Mouse (Mus musculus) neural tube, embryonic 11.5 days (tissue): ENCODE results near the gene Rbm26. TPM values are rescaled to one million over a fixed set of nuclear protein-coding genes. Genes with fewer than 3 reads are reported as not detected.

ENCODE experiments used
- ATAC-seq: fragments of 200-750 bp; cut with Nextera tagmentation; 2 replicates; pipeline ENCODE4 v1.8.0; 2017; ENCODE audit warnings: moderate number of reproducible peaks, mild to moderate bottlenecking, moderate TSS enrichment, moderate library complexity; ENCODE audit not compliant: insufficient read depth, low FRiP score, low TSS enrichment
- DNase-seq: peaks from one replicate; pipeline ENCODE4 v3.0.0-alpha.2; 2015; ENCODE audit warnings: low spot score
- H3K27ac ChIP-seq: fragments of 300-500 bp; sonication (generic); 2 replicates; pipeline ENCODE4 v1.5.1; 2014; ENCODE audit warnings: low read depth, mild to moderate bottlenecking, low read length
- H3K27me3 ChIP-seq: fragments of 300-500 bp; sonication (generic); 2 replicates; pipeline ENCODE4 v1.6.1; 2014; ENCODE audit warnings: mild to moderate bottlenecking, low read length, mixed read lengths; ENCODE audit not compliant: control insufficient read depth, insufficient read depth
- H3K36me3 ChIP-seq: fragments of 300-500 bp; sonication (generic); 2 replicates; pipeline ENCODE4 v1.6.1; 2014; ENCODE audit warnings: mild to moderate bottlenecking, low read length, moderate library complexity, mixed read lengths; ENCODE audit not compliant: control insufficient read depth, insufficient read depth
- H3K4me1 ChIP-seq: fragments of 300-500 bp; sonication (generic); 2 replicates; pipeline ENCODE4 v1.6.1; 2014; ENCODE audit warnings: low read length, mixed read lengths; ENCODE audit not compliant: control insufficient read depth, insufficient read depth
- H3K4me2 ChIP-seq: fragments of 300-500 bp; sonication (generic); 2 replicates; pipeline ENCODE4 v1.6.1; 2014; ENCODE audit warnings: low read depth, mild to moderate bottlenecking, moderate library complexity
- H3K4me3 ChIP-seq: fragments of 300-500 bp; sonication (generic); 2 replicates; pipeline ENCODE4 v1.5.1; 2014; ENCODE audit warnings: low read depth, low read length
- H3K9ac ChIP-seq: fragments of 300-500 bp; sonication (generic); 2 replicates; pipeline ENCODE4 v1.6.1; 2014; ENCODE audit warnings: mild to moderate bottlenecking, low read length
- H3K9me3 ChIP-seq: fragments of 300-500 bp; sonication (generic); 2 replicates; pipeline ENCODE4 v1.6.1; 2016; ENCODE audit warnings: low read length; ENCODE audit not compliant: control insufficient read depth
- WGBS: fragments of 180-500 bp; shearing (Covaris S2); extraction: QIAGEN DNeasy Blood & Tissue Kit; methylation state at CpG from one replicate; pipeline ENCODE4 v1.1.7; 2014; 5-methylcytosine and 5-hydroxymethylcytosine counted together
- polyA plus RNA-seq: library from polyadenylated mRNA; unstranded; fragments of >200 nt; fragmentation: Nextera tagmentation; extraction: Ambion mirVana; gene quantifications from 2 replicates; pipeline ENCODE4 v1.2.1, GENCODE M21; 2014

The Rbm26 gene
- polyA plus RNA-seq, 1 experiment from 2014 or later: 39.3 TPM

DNA sequence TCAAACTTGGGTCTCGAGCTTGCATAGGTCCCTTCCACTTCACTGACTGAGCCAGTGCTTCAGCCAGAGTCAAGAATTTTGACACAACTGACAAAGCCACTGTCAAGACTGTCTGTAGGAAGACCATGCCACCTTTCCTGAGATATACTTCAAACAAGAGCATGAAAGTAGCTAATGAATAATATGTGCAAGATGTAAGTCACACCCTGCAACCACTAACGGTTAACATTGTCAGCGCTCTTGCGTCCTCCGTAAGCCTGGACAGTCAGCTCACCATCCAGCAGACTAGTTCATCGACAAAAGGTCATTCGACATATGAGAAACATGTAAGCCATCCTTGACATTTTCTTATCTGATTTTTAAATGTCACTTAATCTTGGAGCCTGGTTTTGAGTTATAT is 102.8 kb downstream of the Rbm26 start:
- H3K4me3 ChIP-seq: no peak overlapping the region
- WGBS: 94% methylated on average over 7 of the region's 7 CpGs
- no peak overlapping the region for H3K9ac ChIP-seq
- no peak overlapping the region for H3K4me2 ChIP-seq
- DNase-seq: no peak
- no peaks in the 10 kb centered on the region for H3K36me3 ChIP-seq
- no peaks in the 10 kb centered on the region for H3K4me1 ChIP-seq
- no peak for ATAC-seq
- H3K27me3 ChIP-seq: no peaks in the 10 kb centered on the region
- no peaks in the 10 kb centered on the region for H3K9me3 ChIP-seq
- H3K27ac ChIP-seq: no peak overlapping the region

DNA sequence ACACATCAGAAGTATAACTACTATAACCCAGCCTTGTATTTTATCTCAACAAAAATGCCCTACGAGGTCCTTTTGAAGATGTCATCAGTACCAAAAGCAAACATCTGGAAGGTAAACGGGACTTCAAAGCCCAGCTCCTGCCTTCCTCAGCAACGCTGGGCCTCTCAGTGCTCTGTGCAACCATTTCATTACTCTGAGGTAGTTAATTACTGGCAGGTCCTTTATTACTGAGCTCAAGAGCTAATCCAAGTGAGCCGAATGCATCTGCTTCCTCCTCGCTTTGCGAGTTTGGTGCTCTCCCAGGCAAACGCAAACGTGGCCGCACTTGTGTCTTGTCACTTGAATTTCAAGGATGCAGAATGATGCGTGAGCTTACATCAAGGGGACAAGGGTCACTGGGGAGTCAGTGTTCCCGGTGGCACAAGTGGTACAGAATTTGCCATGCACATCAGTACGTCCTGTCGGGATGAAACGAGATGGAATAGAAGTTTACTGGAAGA is 106.1 kb downstream of the Rbm26 start:
- Histone ChIP-seq H3K9me3 (no peaks in the 10 kb centered on the region), H3K4me2 (no peak overlapping the region), H3K36me3 (no peaks in the 10 kb centered on the region), H3K27me3 (no peaks in the 10 kb centered on the region), H3K9ac (no peak overlapping the region), H3K4me3 (no peak overlapping the region), H3K27ac (no peak overlapping the region), H3K4me1 (no peaks in the 10 kb centered on the region)
- ATAC-seq: no peak
- WGBS: 51% methylated on average over 14 of the region's 14 CpGs
- no peak for DNase-seq

DNA sequence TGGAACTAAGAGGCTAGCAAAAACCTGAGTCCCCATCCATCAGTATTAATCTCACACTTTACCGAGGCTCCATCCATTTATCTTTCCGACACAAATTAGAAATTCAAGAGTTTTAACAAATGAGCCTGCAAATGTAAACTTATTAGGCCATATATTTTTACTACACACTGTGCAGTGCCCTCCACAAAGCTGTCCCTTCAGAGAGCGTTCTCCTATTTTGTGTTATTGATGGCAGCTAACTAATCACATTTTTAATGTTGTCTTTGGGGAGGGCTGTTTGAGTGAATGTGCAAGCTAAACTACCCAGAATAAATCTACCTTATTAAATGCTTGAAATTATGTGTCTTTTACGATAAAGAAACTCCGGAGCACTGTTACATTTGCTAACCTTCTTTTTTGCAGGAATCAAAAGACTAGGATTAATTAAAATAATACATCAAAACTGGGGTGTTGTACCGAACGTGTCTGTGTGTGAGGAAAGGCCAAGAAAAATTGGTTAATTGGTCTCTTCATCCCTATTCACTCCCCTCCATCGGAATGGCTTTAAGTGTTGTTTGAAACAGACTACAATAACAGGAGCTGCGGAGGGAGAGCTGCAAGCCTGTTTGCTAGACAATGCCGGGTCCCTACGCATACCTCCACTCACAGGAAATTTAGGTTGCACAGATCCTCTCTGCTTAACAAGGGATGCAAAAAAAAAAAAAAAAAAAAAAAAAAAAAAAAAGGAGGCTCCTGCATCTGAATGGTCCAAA is 106.7 kb downstream of the Rbm26 start:
- no peaks in the 10 kb centered on the region for H3K27me3 ChIP-seq
- no peaks in the 10 kb centered on the region for H3K9me3 ChIP-seq
- H3K9ac ChIP-seq: no peak overlapping the region
- no peak overlapping the region for H3K4me3 ChIP-seq
- WGBS: 57% methylated on average over 11 of the region's 11 CpGs
- no peak overlapping the region for H3K4me2 ChIP-seq
- ATAC-seq: no peak
- no peak for DNase-seq
- no peaks in the 10 kb centered on the region for H3K4me1 ChIP-seq
- no peak overlapping the region for H3K27ac ChIP-seq
- H3K36me3 ChIP-seq: no peaks in the 10 kb centered on the region

DNA sequence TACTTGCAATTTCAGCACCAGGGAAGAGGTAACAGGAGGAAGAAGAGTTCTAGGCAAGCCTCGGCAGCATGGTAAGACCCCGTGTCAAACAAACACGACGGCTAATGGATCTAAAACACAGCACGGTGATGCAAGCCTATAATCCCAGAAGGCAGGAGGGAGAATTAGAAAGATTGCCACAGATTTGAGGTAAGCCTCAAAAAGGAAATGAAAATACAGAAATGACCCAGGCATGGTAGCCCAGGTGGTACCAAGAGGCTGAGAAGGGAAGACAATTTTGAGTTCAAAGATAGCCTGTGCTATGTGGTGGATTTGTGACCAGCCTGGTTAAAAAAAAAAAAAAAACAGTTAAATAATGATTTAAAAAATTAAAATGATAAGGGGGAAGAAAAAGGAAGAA is 109.1 kb downstream of the Rbm26 start:
- 86% methylated on average over 5 of the region's 5 CpGs for WGBS

DNA sequence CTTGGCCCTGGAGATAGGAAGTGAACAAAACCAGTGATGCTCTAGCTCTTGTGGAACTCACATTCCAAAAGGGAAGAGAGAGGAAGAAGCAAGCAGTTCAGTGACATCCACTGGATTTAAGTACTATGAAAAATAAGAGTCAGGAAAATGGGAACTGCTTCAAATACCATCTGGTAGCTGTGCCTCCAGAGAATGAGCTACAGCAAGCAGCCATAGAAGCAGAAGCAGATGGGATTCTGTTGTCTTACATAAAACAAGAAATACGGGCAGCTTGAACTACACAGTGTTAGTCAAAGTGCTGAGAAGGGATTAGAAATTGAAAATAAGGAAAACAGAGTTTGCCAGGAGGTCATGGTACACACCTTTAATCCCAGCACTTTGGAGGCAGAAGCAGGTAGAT is 112.9 kb downstream of the Rbm26 start:
- ATAC-seq: no peak
- no peak overlapping the region for H3K4me2 ChIP-seq
- no peaks in the 10 kb centered on the region for H3K27me3 ChIP-seq
- no peak overlapping the region for H3K9ac ChIP-seq
- WGBS: 82% methylated on average over 1 of the region's 1 CpGs
- H3K4me1 ChIP-seq: no peaks in the 10 kb centered on the region
- DNase-seq: no peak
- H3K36me3 ChIP-seq: no peaks in the 10 kb centered on the region
- H3K27ac ChIP-seq: no peak overlapping the region
- H3K4me3 ChIP-seq: no peak overlapping the region
- H3K9me3 ChIP-seq: no peaks in the 10 kb centered on the region

More for the DNA sequence above, 109.1 kb downstream of the Rbm26 start:
- H3K27me3 ChIP-seq: no peaks in the 10 kb centered on the region
- H3K4me1 ChIP-seq: no peaks in the 10 kb centered on the region
- no peak overlapping the region for H3K27ac ChIP-seq
- H3K9me3 ChIP-seq: no peaks in the 10 kb centered on the region
- ATAC-seq (no peak), DNase-seq (no peak)
- no peak overlapping the region for H3K4me3 ChIP-seq
- H3K9ac ChIP-seq: no peak overlapping the region
- no peaks in the 10 kb centered on the region for H3K36me3 ChIP-seq
- no peak overlapping the region for H3K4me2 ChIP-seq

DNA sequence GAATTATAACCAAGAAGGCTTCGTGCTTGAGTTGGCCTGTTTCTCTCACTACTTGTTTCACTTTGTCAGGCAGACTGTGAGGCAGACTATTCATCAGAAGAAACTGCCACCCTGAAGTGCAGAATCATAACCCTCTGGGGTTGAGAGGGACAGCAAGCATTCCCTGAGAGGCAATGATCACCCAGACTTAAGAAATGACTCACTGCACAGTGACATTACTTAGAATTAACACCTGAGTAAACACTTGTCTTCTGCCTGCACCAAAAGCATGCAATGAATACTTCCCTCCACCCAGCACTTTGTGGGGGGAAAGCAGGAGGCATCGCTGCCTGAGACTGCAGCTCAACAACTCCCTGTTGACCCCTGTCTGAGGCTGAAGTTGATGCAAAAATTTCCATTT is 115.9 kb downstream of the Rbm26 start:
- Histone ChIP-seq H3K4me1 (no peaks in the 10 kb centered on the region), H3K4me2 (no peak overlapping the region), H3K27me3 (no peaks in the 10 kb centered on the region), H3K27ac (no peak overlapping the region), H3K36me3 (no peaks in the 10 kb centered on the region), H3K4me3 (no peak overlapping the region), H3K9me3 (no peaks in the 10 kb centered on the region), H3K9ac (no peak overlapping the region)
- WGBS: 68% methylated on average over 2 of the region's 2 CpGs
- ATAC-seq: no peak
- no peak for DNase-seq

DNA sequence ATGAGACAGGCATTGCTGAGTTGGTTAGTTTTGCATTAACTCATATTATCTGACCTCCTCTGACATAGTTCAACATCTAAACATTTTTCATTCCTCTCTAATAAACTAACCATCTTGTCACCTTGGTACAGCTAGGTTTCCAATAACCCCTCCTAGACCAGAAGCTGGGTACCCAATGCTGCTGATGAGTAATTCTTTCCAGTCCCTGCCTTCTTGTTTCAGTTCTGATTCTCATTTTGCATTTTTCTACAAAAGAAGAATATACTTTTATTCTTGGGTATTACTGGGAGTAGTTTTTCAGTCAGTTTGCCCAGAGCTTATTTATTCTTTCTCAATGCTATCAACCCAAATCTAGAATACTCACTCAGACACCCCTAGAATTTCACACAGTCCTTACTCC is 119.2 kb downstream of the Rbm26 start:
- no peak for DNase-seq
- Histone ChIP-seq H3K27me3 (no peaks in the 10 kb centered on the region), H3K9ac (no peak overlapping the region), H3K27ac (no peak overlapping the region), H3K4me3 (no peak overlapping the region), H3K4me1 (no peaks in the 10 kb centered on the region), H3K9me3 (no peaks in the 10 kb centered on the region), H3K36me3 (no peaks in the 10 kb centered on the region), H3K4me2 (no peak overlapping the region)
- no peak for ATAC-seq

Other genes starting within 250 kb of the Rbm26 start
- gene Ndfip2, start 81.2 kb upstream of the Rbm26 start, polyA plus RNA-seq: 77.5 and 79.6 TPM in 2 replicates